Mouse (Mus musculus) liver, embryonic 12.5 days (tissue): ENCODE measurements around the gene BC049762. TPM values are rescaled to one million over a fixed set of nuclear protein-coding genes. Genes with fewer than 3 reads are reported as not detected.
A peak's percentile ranks its signal among the peaks of the same experiment; 100 is the strongest.

Experiments
- ATAC-seq: fragments of 200-750 bp; cut with Nextera tagmentation; 2 replicates; pipeline ENCODE4 v1.8.0; 2017; ENCODE audit warnings: moderate number of reproducible peaks, mild to moderate bottlenecking, moderate library complexity
- H3K27ac ChIP-seq: fragments of 300-500 bp; sonication (generic); 2 replicates; pipeline ENCODE4 v1.5.1; 2016; ENCODE audit warnings: mild to moderate bottlenecking
- H3K27me3 ChIP-seq: fragments of 300-500 bp; sonication (generic); replicated peaks from 2 replicates; pipeline ENCODE4 v1.6.1; 2016; ENCODE audit warnings: mild to moderate bottlenecking, moderate library complexity
- H3K36me3 ChIP-seq: fragments of 300-500 bp; sonication (generic); 2 replicates; pipeline ENCODE4 v1.6.1; 2016; ENCODE audit warnings: mild to moderate bottlenecking, moderate library complexity
- H3K4me1 ChIP-seq: fragments of 300-500 bp; sonication (generic); 2 replicates; pipeline ENCODE4 v1.6.1; 2016
- H3K4me2 ChIP-seq: fragments of 300-500 bp; sonication (generic); 2 replicates; pipeline ENCODE4 v1.6.1; 2016; ENCODE audit warnings: mild to moderate bottlenecking, moderate library complexity
- H3K4me3 ChIP-seq: fragments of 300-500 bp; sonication (generic); 2 replicates; pipeline ENCODE4 v1.5.1; 2016; ENCODE audit warnings: mild to moderate bottlenecking, moderate library complexity
- H3K9ac ChIP-seq: fragments of 300-500 bp; sonication (generic); 2 replicates; pipeline ENCODE4 v1.6.1; 2016; ENCODE audit warnings: mild to moderate bottlenecking, moderate library complexity
- H3K9me3 ChIP-seq: fragments of 300-500 bp; sonication (generic); replicated peaks from 2 replicates; pipeline ENCODE4 v1.6.1; 2016; ENCODE audit warnings: mild to moderate bottlenecking, moderate library complexity
- WGBS: fragments of 180-500 bp; shearing (Covaris S2); methylation state at CpG from one replicate; pipeline ENCODE4 v1.1.7; 2016; ENCODE audit not compliant: insufficient replicate concordance; 5-methylcytosine and 5-hydroxymethylcytosine counted together
- polyA plus RNA-seq: library from polyadenylated mRNA; unstranded; fragments of >200 nt; fragmentation: Nextera tagmentation; extraction: Ambion mirVana; gene quantifications from 2 replicates; pipeline ENCODE4 v1.2.1, GENCODE M21; 2016

The BC049762 gene
- 0.56 and 0.61 TPM in 2 replicates for polyA plus RNA-seq

- H3K36me3 ChIP-seq, result peaks cover 14% of the 10 kb centered on the region
- peak within 1 kb of the TSS; percentile 87 for H3K4me3 ChIP-seq
- 5% methylated on average over 57 of the region's 57 CpGs for WGBS
- H3K9me3 ChIP-seq, result no peaks in the 10 kb centered on the region
- H3K27me3 ChIP-seq, result no peaks in the 10 kb centered on the region
- peak within 1 kb of the TSS; percentile 96 for H3K9ac ChIP-seq
- H3K27ac ChIP-seq, result peak within 1 kb of the TSS; percentile 95
- peak within 1 kb of the TSS; percentile 91 for H3K4me2 ChIP-seq
- H3K4me1 ChIP-seq, result peaks cover 37% of the 10 kb centered on the region
- peak; percentile 94 for ATAC-seq
These were observed at the start of gene BC049762 for GRCm38 (mm10) chr11:51262342-51263285. Gene BC049762, minus strand, starts transcription at chr11:51263046.

- H3K27ac ChIP-seq, result no peak overlapping the region
- H3K4me2 ChIP-seq, result no peak overlapping the region
- 75% methylated on average over 8 of the region's 8 CpGs for WGBS
- no peaks in the 10 kb centered on the region for H3K27me3 ChIP-seq
- H3K4me3 ChIP-seq, result no peak overlapping the region
- no peak overlapping the region for H3K9ac ChIP-seq
- H3K36me3 ChIP-seq, result no peaks in the 10 kb centered on the region
- H3K9me3 ChIP-seq, result no peaks in the 10 kb centered on the region
- ATAC-seq, result no peak
- peaks cover 6% of the 10 kb centered on the region for H3K4me1 ChIP-seq
These were observed 49.0 kb upstream of the BC049762 start for GRCm38 (mm10) chr11:51311846-51312245.

GRCm38 (mm10) chr11:51308306-51308705, 45.5 kb upstream of the BC049762 start:
- no peaks in the 10 kb centered on the region for H3K36me3 ChIP-seq
- ATAC-seq, result no peak
- H3K27ac ChIP-seq, result no peak overlapping the region
- H3K9me3 ChIP-seq, result no peaks in the 10 kb centered on the region
- no peak overlapping the region for H3K4me2 ChIP-seq
- no peak overlapping the region for H3K9ac ChIP-seq
- no peaks in the 10 kb centered on the region for H3K27me3 ChIP-seq
- 0 out of 2 replicates have a peak, but pooled peaks cover under 1% of the 10 kb centered on the region for H3K4me1 ChIP-seq
- WGBS, result 35% methylated on average over 5 of the region's 5 CpGs
- H3K4me3 ChIP-seq, result no peak overlapping the region

GRCm38 (mm10) chr11:51303981-51304553, 41.2 kb upstream of the BC049762 start:
- no peak overlapping the region for H3K4me2 ChIP-seq
- H3K27ac ChIP-seq, result no peak overlapping the region
- no peaks in the 10 kb centered on the region for H3K9me3 ChIP-seq
- ATAC-seq, result no peak
- H3K4me1 ChIP-seq, result no peaks in the 10 kb centered on the region
- WGBS, result 68% methylated on average over 12 of the region's 12 CpGs
- no peak overlapping the region for H3K9ac ChIP-seq
- no peaks in the 10 kb centered on the region for H3K36me3 ChIP-seq
- no peak overlapping the region for H3K4me3 ChIP-seq
- H3K27me3 ChIP-seq, result no peaks in the 10 kb centered on the region

GRCm38 (mm10) chr11:51302396-51302795, 39.5 kb upstream of the BC049762 start:
- H3K36me3 ChIP-seq, result no peaks in the 10 kb centered on the region
- no peaks in the 10 kb centered on the region for H3K27me3 ChIP-seq
- no peak overlapping the region for H3K4me2 ChIP-seq
- H3K27ac ChIP-seq, result no peak overlapping the region
- H3K4me3 ChIP-seq, result no peak overlapping the region
- ATAC-seq, result no peak
- H3K4me1 ChIP-seq, result no peaks in the 10 kb centered on the region
- H3K9ac ChIP-seq, result no peak overlapping the region
- no peaks in the 10 kb centered on the region for H3K9me3 ChIP-seq
- WGBS, result 67% methylated on average over 5 of the region's 5 CpGs

- no peaks in the 10 kb centered on the region for H3K4me1 ChIP-seq
- no peaks in the 10 kb centered on the region for H3K9me3 ChIP-seq
- H3K4me2 ChIP-seq, result no peak overlapping the region
- peaks cover under 1% of the 10 kb centered on the region; the same call in 1 of the 2 replicates for H3K27me3 ChIP-seq
- ATAC-seq, result no peak
- no peak overlapping the region for H3K27ac ChIP-seq
- H3K4me3 ChIP-seq, result no peak overlapping the region
- no peak overlapping the region for H3K9ac ChIP-seq
- H3K36me3 ChIP-seq, result no peaks in the 10 kb centered on the region
- WGBS, result 65% methylated on average over 4 of the region's 4 CpGs
These were observed 35.8 kb upstream of the BC049762 start for GRCm38 (mm10) chr11:51298691-51299090.

GRCm38 (mm10) chr11:51295742-51296141, 32.9 kb upstream of the BC049762 start:
- Histone ChIP-seq H3K36me3 (no peaks in the 10 kb centered on the region), H3K4me1 (0 out of 2 replicates have a peak, but pooled peaks cover under 1% of the 10 kb centered on the region), H3K9ac (no peak overlapping the region), H3K27ac (no peak overlapping the region), H3K27me3 (peaks cover 29% of the 10 kb centered on the region), H3K9me3 (no peaks in the 10 kb centered on the region), H3K4me3 (no peak overlapping the region), H3K4me2 (no peak overlapping the region)
- 48% methylated on average over 3 of the region's 3 CpGs for WGBS
- ATAC-seq, result no peak

- no peaks in the 10 kb centered on the region for H3K9me3 ChIP-seq
- H3K36me3 ChIP-seq, result no peaks in the 10 kb centered on the region
- peaks cover 46% of the 10 kb centered on the region for H3K27me3 ChIP-seq
- no peak overlapping the region for H3K9ac ChIP-seq
- no peak overlapping the region for H3K27ac ChIP-seq
- 62% methylated on average over 2 of the region's 2 CpGs for WGBS
- H3K4me3 ChIP-seq, result no peak overlapping the region
- peaks cover 14% of the 10 kb centered on the region for H3K4me1 ChIP-seq
- H3K4me2 ChIP-seq, result no peak overlapping the region
- no peak for ATAC-seq
These were observed 31.2 kb upstream of the BC049762 start for GRCm38 (mm10) chr11:51293956-51294530.

GRCm38 (mm10) chr11:51290066-51290955, 27.5 kb upstream of the BC049762 start:
- Histone ChIP-seq H3K4me3 (peak overlapping the region; percentile 63), H3K4me2 (peak overlapping the region; percentile 81), H3K27me3 (peaks cover 62% of the 10 kb centered on the region), H3K9me3 (no peaks in the 10 kb centered on the region), H3K4me1 (peaks cover 14% of the 10 kb centered on the region), H3K27ac (no peak overlapping the region), H3K36me3 (no peaks in the 10 kb centered on the region), H3K9ac (peak overlapping the region; percentile 47)
- 2% methylated on average over 71 of the region's 74 CpGs for WGBS
- peak; percentile 43 for ATAC-seq

- peak within 1 kb of the TSS; percentile 63 for H3K4me3 ChIP-seq
- peak; percentile 79 for ATAC-seq
- H3K27ac ChIP-seq, result no peak within 1 kb of the TSS
These were observed 26.8 kb upstream of the BC049762 start, which contains the start of gene Col23a1 for GRCm38 (mm10) chr11:51289564-51290041. Gene Col23a1, plus strand, starts transcription at chr11:51289920.

GRCm38 (mm10) chr11:51274418-51274817, 11.6 kb upstream of the BC049762 start:
- ATAC-seq, result no peak
- H3K9ac ChIP-seq, result no peak overlapping the region
- H3K27ac ChIP-seq, result no peak overlapping the region
- H3K9me3 ChIP-seq, result no peaks in the 10 kb centered on the region
- peaks cover 94% of the 10 kb centered on the region for H3K36me3 ChIP-seq
- 89% methylated on average over 1 of the region's 1 CpGs for WGBS
- H3K4me1 ChIP-seq, result no peaks in the 10 kb centered on the region
- H3K4me3 ChIP-seq, result no peak overlapping the region
- no peaks in the 10 kb centered on the region for H3K27me3 ChIP-seq
- no peak overlapping the region for H3K4me2 ChIP-seq

More at GRCm38 (mm10) chr11:51289564-51290041, 26.8 kb upstream of the BC049762 start, which contains the start of gene Col23a1:
- under 1% methylated on average over 38 of the region's 38 CpGs for WGBS
- Histone ChIP-seq H3K27me3 (peaks cover 62% of the 10 kb centered on the region), H3K4me2 (peak within 1 kb of the TSS; percentile 81), H3K9ac (peak within 1 kb of the TSS; percentile 47), H3K4me1 (peaks cover 14% of the 10 kb centered on the region), H3K9me3 (no peaks in the 10 kb centered on the region), H3K36me3 (peaks cover 4% of the 10 kb centered on the region; the same call in 1 of the 2 replicates)
